Mouse (Mus musculus) small intestine, adult 2 months (tissue): Measurements from ENCODE around the gene Fgd3.

Experiments
- CTCF ChIP-seq: fragments of 200-500 bp; IDR thresholded peaks from 2 replicates; pipeline ENCODE4 v1.5.1; 2012; ENCODE audit warnings: low read depth, mild to moderate bottlenecking, control low read depth, inconsistent platforms, low read length, moderate library complexity, mixed read lengths; ENCODE audit not compliant: insufficient replicate concordance, insufficient read length; ENCODE audit errors: extremely low read depth
- POLR2A ChIP-seq: fragments of 200-500 bp; IDR thresholded peaks from 2 replicates; pipeline ENCODE4 v1.6.1; 2012; ENCODE audit warnings: low read depth, mild to moderate bottlenecking, control low read depth, inconsistent platforms, low read length, moderate library complexity

DNA sequence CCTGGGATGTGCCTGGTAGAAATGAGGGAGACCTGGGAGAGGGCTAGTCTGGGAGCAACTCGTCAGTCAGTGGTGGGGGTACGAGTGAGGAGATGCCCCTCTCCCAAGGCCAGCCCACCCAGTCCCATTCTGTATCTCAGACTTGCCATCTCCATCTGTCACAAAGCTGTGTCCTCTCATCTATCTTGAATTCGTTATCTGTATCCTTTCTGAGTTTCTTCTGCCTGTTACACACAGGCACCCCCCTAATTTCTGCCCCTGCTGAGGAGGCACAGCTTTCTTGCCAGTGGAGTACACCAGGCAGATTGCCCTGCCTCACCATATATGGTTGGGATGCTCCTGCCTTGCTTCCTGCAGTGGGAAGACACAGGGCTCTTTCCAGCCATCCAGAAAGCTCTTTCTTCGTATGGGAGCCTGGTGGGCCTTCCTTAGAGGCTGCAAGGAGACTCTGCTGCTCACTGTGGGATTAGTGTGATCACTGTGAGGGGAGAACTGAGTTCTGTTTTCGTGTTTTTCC is 33.9 kb upstream of the Fgd3 start:
- TF ChIP-seq CTCF, result no peak
- no peak for TF ChIP-seq POLR2A
